Mouse (Mus musculus): ENCODE measurements around the gene Celf6. TPM values are rescaled to one million over a fixed set of nuclear protein-coding genes. Genes with fewer than 3 reads are reported as not detected.

The Celf6 gene
- polyA plus RNA-seq, 1 experiment from 2014 or later = not detected

- DNase-seq (ENCODE audit: low spot score) = no peak
- Histone ChIP-seq H3K9ac (ENCODE audit: low read length) (no peak overlapping the region), H3K36me3 (ENCODE audit: control insufficient read depth, insufficient read depth, low read length) (no peaks in the 10 kb centered on the region), H3K4me2 (ENCODE audit: low read depth, severe bottlenecking) (no peak overlapping the region), H3K4me3 (ENCODE audit: low read depth, low read length) (no peak overlapping the region), H3K27me3 (ENCODE audit: control insufficient read depth, insufficient read depth, low read length) (no peaks in the 10 kb centered on the region), H3K27ac (replicated peaks; ENCODE audit: low read depth, low read length) (no peak overlapping the region), H3K9me3 (ENCODE audit: control insufficient read depth, low read length) (no peaks in the 10 kb centered on the region), H3K4me1 (ENCODE audit: control insufficient read depth, insufficient read depth, low read length) (0 out of 2 replicates have a peak, but pooled peaks cover 3% of the 10 kb centered on the region)
- ATAC-seq (ENCODE audit: insufficient number of reproducible peaks, low FRiP score, low TSS enrichment, low read depth) = no peak
Measured at GRCm38 (mm10) chr9:59542766-59543324, 34.9 kb upstream of the Celf6 start.

- Histone ChIP-seq H3K9ac (ENCODE audit: low read length) (no peak overlapping the region), H3K9me3 (ENCODE audit: control insufficient read depth, low read length) (no peaks in the 10 kb centered on the region), H3K27me3 (ENCODE audit: control insufficient read depth, insufficient read depth, low read length) (no peaks in the 10 kb centered on the region), H3K4me3 (ENCODE audit: low read depth, low read length) (no peak overlapping the region), H3K27ac (replicated peaks; ENCODE audit: low read depth, low read length) (no peak overlapping the region), H3K36me3 (ENCODE audit: control insufficient read depth, insufficient read depth, low read length) (no peaks in the 10 kb centered on the region), H3K4me1 (ENCODE audit: control insufficient read depth, insufficient read depth, low read length) (0 out of 2 replicates have a peak, but pooled peaks cover 3% of the 10 kb centered on the region), H3K4me2 (ENCODE audit: low read depth, severe bottlenecking) (no peak overlapping the region)
- WGBS = 90% methylated on average over 5 of the region's 5 CpGs
- no peak for DNase-seq (ENCODE audit: low spot score)
- ATAC-seq (ENCODE audit: insufficient number of reproducible peaks, low FRiP score, low TSS enrichment, low read depth) = no peak
Measured at GRCm38 (mm10) chr9:59544739-59545138, 33.0 kb upstream of the Celf6 start.

- H3K36me3 ChIP-seq (ENCODE audit: control insufficient read depth, insufficient read depth, low read length) = peaks cover 3% of the 10 kb centered on the region; the same call in 1 of the 2 replicates
- whole genome bisulfite sequencing = 91% methylated on average over 1 of the region's 1 CpGs
- H3K9ac ChIP-seq (ENCODE audit: low read length) = no peak overlapping the region
- no peak for ATAC-seq (ENCODE audit: insufficient number of reproducible peaks, low FRiP score, low TSS enrichment, low read depth)
- no peak overlapping the region for H3K4me3 ChIP-seq (ENCODE audit: low read depth, low read length)
- no peak for DNase-seq (ENCODE audit: low spot score)
- no peaks in the 10 kb centered on the region for H3K27me3 ChIP-seq (ENCODE audit: control insufficient read depth, insufficient read depth, low read length)
- no peak overlapping the region for H3K4me2 ChIP-seq (ENCODE audit: low read depth, severe bottlenecking)
- H3K4me1 ChIP-seq (ENCODE audit: control insufficient read depth, insufficient read depth, low read length) = no peaks in the 10 kb centered on the region
- no peaks in the 10 kb centered on the region for H3K9me3 ChIP-seq (ENCODE audit: control insufficient read depth, low read length)
- H3K27ac ChIP-seq (replicated peaks; ENCODE audit: low read depth, low read length) = no peak overlapping the region
Measured at GRCm38 (mm10) chr9:59547869-59548268, 29.8 kb upstream of the Celf6 start.

GRCm38 (mm10) chr9:59548961-59549487 lies 28.7 kb upstream of the Celf6 start:
- H3K9ac ChIP-seq (ENCODE audit: low read length) = no peak overlapping the region
- H3K4me2 ChIP-seq (ENCODE audit: low read depth, severe bottlenecking) = no peak overlapping the region
- H3K27ac ChIP-seq (replicated peaks; ENCODE audit: low read depth, low read length) = no peak overlapping the region
- no peaks in the 10 kb centered on the region for H3K4me1 ChIP-seq (ENCODE audit: control insufficient read depth, insufficient read depth, low read length)
- no peaks in the 10 kb centered on the region for H3K9me3 ChIP-seq (ENCODE audit: control insufficient read depth, low read length)
- ATAC-seq (ENCODE audit: insufficient number of reproducible peaks, low FRiP score, low TSS enrichment, low read depth) = no peak
- no peaks in the 10 kb centered on the region for H3K27me3 ChIP-seq (ENCODE audit: control insufficient read depth, insufficient read depth, low read length)
- H3K4me3 ChIP-seq (ENCODE audit: low read depth, low read length) = no peak overlapping the region
- DNase-seq (ENCODE audit: low spot score) = no peak
- H3K36me3 ChIP-seq (ENCODE audit: control insufficient read depth, insufficient read depth, low read length) = peaks cover 3% of the 10 kb centered on the region; the same call in 1 of the 2 replicates
- 81% methylated on average over 2 of the region's 2 CpGs for WGBS

- Histone ChIP-seq H3K4me3 (ENCODE audit: low read depth, low read length) (no peak overlapping the region), H3K9ac (ENCODE audit: low read length) (no peak overlapping the region), H3K27ac (replicated peaks; ENCODE audit: low read depth, low read length) (no peak overlapping the region), H3K4me1 (ENCODE audit: control insufficient read depth, insufficient read depth, low read length) (no peaks in the 10 kb centered on the region), H3K36me3 (ENCODE audit: control insufficient read depth, insufficient read depth, low read length) (peaks cover 3% of the 10 kb centered on the region; the same call in 1 of the 2 replicates), H3K4me2 (ENCODE audit: low read depth, severe bottlenecking) (no peak overlapping the region), H3K27me3 (ENCODE audit: control insufficient read depth, insufficient read depth, low read length) (no peaks in the 10 kb centered on the region), H3K9me3 (ENCODE audit: control insufficient read depth, low read length) (no peaks in the 10 kb centered on the region)
- WGBS = 87% methylated on average over 4 of the region's 4 CpGs
- no peak for DNase-seq (ENCODE audit: low spot score)
- no peak for ATAC-seq (ENCODE audit: insufficient number of reproducible peaks, low FRiP score, low TSS enrichment, low read depth)
Measured at GRCm38 (mm10) chr9:59550077-59550476, 27.6 kb upstream of the Celf6 start.

- WGBS = 82% methylated on average over 5 of the region's 5 CpGs
- H3K36me3 ChIP-seq (ENCODE audit: control insufficient read depth, insufficient read depth, low read length) = peaks cover 3% of the 10 kb centered on the region; the same call in 1 of the 2 replicates
- H3K4me3 ChIP-seq (ENCODE audit: low read depth, low read length) = no peak overlapping the region
- H3K4me2 ChIP-seq (ENCODE audit: low read depth, severe bottlenecking) = no peak overlapping the region
- no peak overlapping the region for H3K9ac ChIP-seq (ENCODE audit: low read length)
- no peaks in the 10 kb centered on the region for H3K9me3 ChIP-seq (ENCODE audit: control insufficient read depth, low read length)
- DNase-seq (ENCODE audit: low spot score) (no peak), ATAC-seq (ENCODE audit: insufficient number of reproducible peaks, low FRiP score, low TSS enrichment, low read depth) (no peak)
- no peak overlapping the region for H3K27ac ChIP-seq (replicated peaks; ENCODE audit: low read depth, low read length)
- H3K4me1 ChIP-seq (ENCODE audit: control insufficient read depth, insufficient read depth, low read length) = no peaks in the 10 kb centered on the region
- H3K27me3 ChIP-seq (ENCODE audit: control insufficient read depth, insufficient read depth, low read length) = no peaks in the 10 kb centered on the region
Measured at GRCm38 (mm10) chr9:59551017-59551416, 26.7 kb upstream of the Celf6 start.

GRCm38 (mm10) chr9:59551620-59552031 lies 26.1 kb upstream of the Celf6 start:
- H3K27ac ChIP-seq (replicated peaks; ENCODE audit: low read depth, low read length) = no peak overlapping the region
- no peaks in the 10 kb centered on the region for H3K27me3 ChIP-seq (ENCODE audit: control insufficient read depth, insufficient read depth, low read length)
- WGBS = 72% methylated on average over 3 of the region's 3 CpGs
- no peak overlapping the region for H3K9ac ChIP-seq (ENCODE audit: low read length)
- H3K4me3 ChIP-seq (ENCODE audit: low read depth, low read length) = no peak overlapping the region
- no peaks in the 10 kb centered on the region for H3K4me1 ChIP-seq (ENCODE audit: control insufficient read depth, insufficient read depth, low read length)
- H3K4me2 ChIP-seq (ENCODE audit: low read depth, severe bottlenecking) = no peak overlapping the region
- ATAC-seq (ENCODE audit: insufficient number of reproducible peaks, low FRiP score, low TSS enrichment, low read depth) = no peak
- peaks cover 3% of the 10 kb centered on the region; the same call in 1 of the 2 replicates for H3K36me3 ChIP-seq (ENCODE audit: control insufficient read depth, insufficient read depth, low read length)
- H3K9me3 ChIP-seq (ENCODE audit: control insufficient read depth, low read length) = no peaks in the 10 kb centered on the region
- DNase-seq (ENCODE audit: low spot score) = no peak

- Histone ChIP-seq H3K27ac (replicated peaks; ENCODE audit: low read depth, low read length) (no peak overlapping the region), H3K4me2 (ENCODE audit: low read depth, severe bottlenecking) (no peak overlapping the region), H3K9ac (ENCODE audit: low read length) (no peak overlapping the region), H3K4me1 (ENCODE audit: control insufficient read depth, insufficient read depth, low read length) (no peaks in the 10 kb centered on the region), H3K4me3 (ENCODE audit: low read depth, low read length) (no peak overlapping the region), H3K36me3 (ENCODE audit: control insufficient read depth, insufficient read depth, low read length) (peaks cover 3% of the 10 kb centered on the region; the same call in 1 of the 2 replicates), H3K27me3 (ENCODE audit: control insufficient read depth, insufficient read depth, low read length) (no peaks in the 10 kb centered on the region), H3K9me3 (ENCODE audit: control insufficient read depth, low read length) (no peaks in the 10 kb centered on the region)
- ATAC-seq (ENCODE audit: insufficient number of reproducible peaks, low FRiP score, low TSS enrichment, low read depth) (no peak), DNase-seq (ENCODE audit: low spot score) (no peak)
- 87% methylated on average over 5 of the region's 5 CpGs for WGBS
Measured at GRCm38 (mm10) chr9:59552610-59553009, 25.1 kb upstream of the Celf6 start.

- Histone ChIP-seq H3K27me3 (ENCODE audit: control insufficient read depth, insufficient read depth, low read length) (no peaks in the 10 kb centered on the region), H3K9ac (ENCODE audit: low read length) (no peak overlapping the region), H3K27ac (replicated peaks; ENCODE audit: low read depth, low read length) (no peak overlapping the region), H3K9me3 (ENCODE audit: control insufficient read depth, low read length) (no peaks in the 10 kb centered on the region), H3K36me3 (ENCODE audit: control insufficient read depth, insufficient read depth, low read length) (peaks cover 3% of the 10 kb centered on the region; the same call in 1 of the 2 replicates), H3K4me2 (ENCODE audit: low read depth, severe bottlenecking) (no peak overlapping the region), H3K4me1 (ENCODE audit: control insufficient read depth, insufficient read depth, low read length) (no peaks in the 10 kb centered on the region), H3K4me3 (ENCODE audit: low read depth, low read length) (no peak overlapping the region)
- 88% methylated on average over 4 of the region's 4 CpGs for WGBS
- DNase-seq (ENCODE audit: low spot score) = no peak
- no peak for ATAC-seq (ENCODE audit: insufficient number of reproducible peaks, low FRiP score, low TSS enrichment, low read depth)
Measured at GRCm38 (mm10) chr9:59553719-59554118, 24.0 kb upstream of the Celf6 start.

All from limb, embryonic 11.5 days (tissue).